Comparison of ENCODE assay signal across 8 mouse cellular contexts in the genomic region with DNA sequence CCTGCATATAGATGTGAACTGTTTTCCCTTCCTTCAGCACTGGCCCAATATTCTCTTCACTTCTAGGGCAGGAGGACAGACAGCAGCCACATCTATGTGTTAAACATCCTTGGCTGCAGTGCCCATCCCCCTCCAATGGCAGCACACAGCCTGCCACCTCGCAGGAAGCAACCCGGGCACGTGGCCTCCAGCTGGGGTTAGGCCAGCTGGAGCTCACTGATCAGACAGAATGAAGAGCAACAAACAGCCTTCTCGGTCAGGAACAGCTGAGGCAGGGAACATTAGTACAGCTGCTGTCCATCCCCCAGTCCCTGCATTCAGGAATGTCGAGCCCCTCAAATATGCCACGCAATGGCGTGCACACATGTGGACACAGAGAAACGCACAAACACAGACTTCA.
DNase-seq lines count a peak whose midpoint lies in the region; ATAC-seq and TF ChIP-seq lines count a peak whose summit lies in the region.

No protein-coding gene starts in this region.

- dilution Hi-C loops in CH12.LX (cut with MboI; ENCODE audit: extremely low pct_ligation_motif_present, extremely low pct_unique_long_range_greater_than_20kb, low sequenced_read_pairs) = no loop called here

- no peaks in the 10 kb centered on the region for H3K27me3 ChIP-seq in CH12.LX (replicated peaks)
- H3K27me3 ChIP-seq in lung, embryonic 16.5 days (ENCODE audit: control insufficient read depth, insufficient read depth, low read depth, low read length) = no peaks in the 10 kb centered on the region

- TF ChIP-seq EP300 in CH12.LX (IDR thresholded peaks at IDR 0.05; ENCODE audit: low read length) = no peak

- H3K36me3 ChIP-seq in CH12.LX (replicated peaks in 1 of 2; ENCODE audit: control insufficient read depth in 1 of 2, insufficient read depth in 1 of 2, low read length in 1 of 2) = no peaks in the 10 kb centered on the region
- no peaks in the 10 kb centered on the region; the same call in none of the 2 replicates for H3K36me3 ChIP-seq in lung, embryonic 16.5 days (ENCODE audit: control insufficient read depth, insufficient read depth, low read length)

- no peak overlapping the region for H3K9ac ChIP-seq in CH12.LX (ENCODE audit: insufficient read depth, low read depth)
- no peak overlapping the region for H3K9ac ChIP-seq in lung, embryonic 16.5 days (ENCODE audit: low read length)

- no peaks in the 10 kb centered on the region for H3K9me3 ChIP-seq in CH12.LX (replicated peaks; ENCODE audit: low read length)
- no peaks in the 10 kb centered on the region for H3K9me3 ChIP-seq in lung, embryonic 16.5 days (ENCODE audit: control insufficient read depth, low read length)

- H3K4me1 ChIP-seq in CH12.LX (ENCODE audit: control insufficient read depth in 1 of 2, insufficient read depth in 2 of 2) = peaks cover 14 to 30% of the 10 kb centered on the region in 2 experiments
- peaks cover 15% of the 10 kb centered on the region for H3K4me1 ChIP-seq in lung, embryonic 16.5 days (replicated peaks; ENCODE audit: control insufficient read depth, insufficient read depth, low read length)

- TF ChIP-seq CTCF in CH12.LX (conservative IDR thresholded peaks at IDR 0.05 in 1 of 2, IDR thresholded peaks at IDR 0.05 in 1 of 2; ENCODE audit: low read depth in 2 of 2, low read length in 2 of 2) = no peak

- no peak overlapping the region for H3K4me3 ChIP-seq in CH12.LX (replicated peaks in 1 of 3; ENCODE audit: low read depth in 2 of 3, low read length in 2 of 3, poor library complexity in 1 of 3)
- no peak overlapping the region for H3K4me3 ChIP-seq in lung, embryonic 16.5 days (ENCODE audit: low read length)

- TF ChIP-seq POLR2A in CH12.LX (IDR thresholded peaks at IDR 0.05; ENCODE audit: low read depth, low read length) = no peak

- WGBS in lung, embryonic 16.5 days = 28% methylated on average over 8 of the region's 8 CpGs

- no peak for TF ChIP-seq RAD21 in CH12.LX (IDR thresholded peaks at IDR 0.05; ENCODE audit: low read depth, low read length)

- H3K4me2 ChIP-seq in CH12.LX (ENCODE audit: insufficient read depth, low read depth, poor library complexity, severe bottlenecking) = no peak overlapping the region
- no peak overlapping the region for H3K4me2 ChIP-seq in lung, embryonic 16.5 days (ENCODE audit: low read depth, low read length)

- in situ Hi-C loops in CH12.LX (cut with MboI; ENCODE audit: low pct_ligation_motif_present, low pct_unique_long_range_greater_than_20kb, low sequenced_read_pairs) = no loop called here

- ATAC-seq in lung, embryonic 16.5 days (ENCODE audit: low read depth) = peak; percentile 79
- no peak for ATAC-seq in erythroblast, adult 5-6 weeks (replicated peaks; ENCODE audit: low FRiP score, poor library complexity, severe bottlenecking)

- DNase-seq in CH12.LX (ENCODE audit: extremely low read depth) = peak; percentile 3
- DNase-seq in adrenal gland, postnatal 25 days = peak; percentile 30
- peak; percentile 36 for DNase-seq in heart, adult 8-10 months (ENCODE audit: low spot score)
- peak; percentile 52 for DNase-seq in kidney, postnatal 14 days
- peak; percentile 78 to 79 for DNase-seq in right cerebral cortex, postnatal 10 days (ENCODE audit: low spot score in 2 of 2)
- no peak for DNase-seq in urinary bladder, postnatal 36 days (ENCODE audit: low spot score in 2 of 2)

- no peaks in the 10 kb centered on the region for H3K79me2 ChIP-seq in CH12.LX (replicated peaks; ENCODE audit: control insufficient read depth, extremely low read depth, insufficient read depth, poor library complexity, severe bottlenecking)

- no peak overlapping the region for H3K27ac ChIP-seq in CH12.LX (ENCODE audit: insufficient read depth, low read depth)
- no peak overlapping the region; the same call in 1 of the 2 replicates for H3K27ac ChIP-seq in lung, embryonic 16.5 days (ENCODE audit: low read length)

TF ChIP-seq in CH12.LX, 34 proteins besides CTCF, POLR2A, EP300 and RAD21:
- TF ChIP-seq UBTF (IDR thresholded peaks at IDR 0.05; ENCODE audit: low read depth, low read length) = no peak
- TF ChIP-seq BHLHE40 (IDR thresholded peaks at IDR 0.05; ENCODE audit: low read depth, low read length) = peak; percentile 26; the same call in 1 of the 2 replicates

Comparison
In these comparisons a context has a peak if more than half of its experiments do, and no peak if none do; other contexts are left out.
1. DNase-seq: peak in CH12.LX (single experiment), adrenal gland, postnatal 25 days (single experiment), heart, adult 8-10 months (single experiment), kidney, postnatal 14 days (single experiment) and right cerebral cortex, postnatal 10 days (2 of 2); none in urinary bladder, postnatal 36 days (0 of 2).